Mouse (Mus musculus) E14TG2a.4 (cell line): ENCODE measurements around the gene Zfp691.

ENCODE experiments used
- H3K27me3 ChIP-seq: 2 replicates; pipeline ENCODE4 v1.6.1; 2014; ENCODE audit warnings: low read length, control low read depth; ENCODE audit not compliant: insufficient read depth
- H3K36me3 ChIP-seq: 2 replicates; pipeline ENCODE4 v1.6.1; 2014; ENCODE audit warnings: low read length, control low read depth; ENCODE audit not compliant: insufficient read depth
- H3K4me1 ChIP-seq: replicated peaks from 2 replicates; pipeline ENCODE4 v1.6.1; 2014; ENCODE audit warnings: low read depth, low read length, control low read depth
- H3K4me3 ChIP-seq: replicated peaks from 2 replicates; pipeline ENCODE4 v1.5.1; 2014; ENCODE audit warnings: mild to moderate bottlenecking, low read length
- H3K9me3 ChIP-seq: 2 replicates; pipeline ENCODE4 v1.6.1; 2014; ENCODE audit warnings: low read length, control low read depth
- CTCF ChIP-seq: conservative IDR thresholded peaks from 2 replicates; pipeline ENCODE4 v1.5.1; 2014; ENCODE audit warnings: low read length
- NANOG ChIP-seq: IDR thresholded peaks from 2 replicates; pipeline ENCODE4 v1.6.1; 2014; ENCODE audit warnings: borderline replicate concordance, low read length, mixed read lengths
- POU5F1 ChIP-seq: IDR thresholded peaks from 2 replicates; pipeline ENCODE4 v1.6.1; 2014; ENCODE audit warnings: low read length, borderline replicate concordance

The Zfp691 gene

DNA sequence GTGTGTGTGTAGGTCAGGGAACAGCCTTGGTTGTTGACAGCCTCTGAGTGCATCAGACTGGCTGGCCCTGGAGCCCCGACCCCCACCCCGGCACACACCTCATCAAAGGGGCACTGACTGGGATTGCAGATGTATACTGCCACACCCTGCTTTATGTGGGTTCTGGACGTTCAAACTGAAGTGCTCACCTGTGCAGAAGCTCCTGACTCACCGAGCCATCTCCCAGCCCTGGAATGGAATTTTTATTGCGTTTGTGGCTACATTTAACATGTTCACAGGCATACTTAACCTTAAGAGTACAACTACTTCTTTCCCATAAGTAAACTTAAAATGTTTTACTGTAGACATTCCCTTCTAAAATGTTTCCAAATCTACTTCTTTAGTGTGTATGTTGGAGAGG is 16.1 kb downstream of the Zfp691 start:
- Histone ChIP-seq H3K4me1 (no peaks in the 10 kb centered on the region), H3K36me3 (no peaks in the 10 kb centered on the region), H3K4me3 (no peak overlapping the region), H3K27me3 (peaks cover 2% of the 10 kb centered on the region; the same call in 1 of the 2 replicates), H3K9me3 (no peaks in the 10 kb centered on the region)
- TF ChIP-seq POU5F1 = no peak
- no peak for TF ChIP-seq NANOG
- TF ChIP-seq CTCF = no peak

DNA sequence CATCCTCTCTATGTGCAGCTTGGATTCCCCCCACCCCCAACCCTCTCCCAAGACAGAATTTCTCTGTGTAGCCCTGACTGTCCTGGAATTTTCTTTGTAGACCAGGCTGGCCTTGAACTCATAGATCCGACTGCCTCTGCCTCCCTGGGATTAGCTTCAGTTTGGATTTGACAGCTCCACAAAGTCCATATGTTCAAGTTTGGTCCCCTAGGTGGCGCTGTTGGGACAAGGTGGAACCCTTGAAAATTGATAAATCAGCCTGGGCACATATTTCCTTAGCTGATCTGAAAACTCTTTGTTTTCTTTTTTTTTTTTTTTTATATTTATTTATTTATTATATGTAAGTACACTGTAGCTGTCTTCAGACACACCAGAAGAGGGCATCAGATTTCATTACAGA is 16.8 kb downstream of the Zfp691 start:
- Histone ChIP-seq H3K4me1 (no peaks in the 10 kb centered on the region), H3K4me3 (no peak overlapping the region), H3K27me3 (peaks cover 3% of the 10 kb centered on the region; the same call in 1 of the 2 replicates), H3K36me3 (no peaks in the 10 kb centered on the region), H3K9me3 (no peaks in the 10 kb centered on the region)
- no peak for TF ChIP-seq POU5F1
- peak; percentile 72 for TF ChIP-seq CTCF
- no peak for TF ChIP-seq NANOG

DNA sequence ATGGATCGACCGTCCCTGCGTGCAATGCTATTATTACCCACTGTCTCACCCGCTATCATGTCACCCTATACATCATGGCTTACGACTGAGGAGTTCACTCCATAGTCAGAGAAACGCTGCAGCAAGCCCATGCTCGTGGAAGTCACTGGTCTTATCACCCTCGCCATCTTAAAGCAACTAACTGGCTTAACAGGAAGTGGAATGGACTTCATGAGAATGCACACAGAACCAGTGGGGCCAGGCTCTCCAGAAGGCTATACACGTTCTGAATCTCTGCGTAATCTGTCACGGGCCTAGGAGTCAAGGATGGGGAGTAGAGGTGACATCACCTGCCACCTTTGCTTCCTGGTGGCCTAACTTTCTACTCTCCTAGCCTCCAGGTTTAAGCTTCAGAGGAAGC is 25.3 kb downstream of the Zfp691 start:
- Histone ChIP-seq H3K4me3 (no peak overlapping the region), H3K4me1 (0 out of 2 replicates have a peak, but pooled peaks cover 3% of the 10 kb centered on the region), H3K27me3 (peaks cover 14% of the 10 kb centered on the region), H3K36me3 (no peaks in the 10 kb centered on the region), H3K9me3 (peaks cover 7% of the 10 kb centered on the region)
- TF ChIP-seq CTCF (no peak), NANOG (no peak), POU5F1 (no peak)

DNA sequence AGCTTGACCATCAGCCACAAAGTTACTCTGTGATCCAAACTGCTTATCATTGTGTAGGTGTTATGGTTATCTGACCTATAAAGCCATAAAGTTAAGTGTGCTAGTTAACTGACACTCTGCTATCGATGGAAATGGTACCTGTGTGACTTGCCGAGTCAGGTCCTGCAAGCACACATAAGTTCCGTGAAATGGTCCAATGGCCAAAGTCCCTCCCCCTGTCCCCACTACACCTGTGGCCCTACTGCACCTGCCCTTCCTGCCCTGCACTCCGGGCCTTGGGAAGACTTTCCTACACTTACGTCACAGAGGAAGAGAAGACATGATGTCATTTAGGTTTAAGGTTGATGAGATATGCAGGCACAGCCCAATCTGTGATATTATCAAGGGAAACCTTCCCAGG is 26.6 kb downstream of the Zfp691 start:
- no peak for TF ChIP-seq POU5F1
- TF ChIP-seq NANOG = no peak
- no peak for TF ChIP-seq CTCF
- Histone ChIP-seq H3K36me3 (no peaks in the 10 kb centered on the region), H3K27me3 (peaks cover 11% of the 10 kb centered on the region), H3K9me3 (peaks cover 7% of the 10 kb centered on the region), H3K4me1 (peaks cover 14% of the 10 kb centered on the region), H3K4me3 (no peak overlapping the region)

DNA sequence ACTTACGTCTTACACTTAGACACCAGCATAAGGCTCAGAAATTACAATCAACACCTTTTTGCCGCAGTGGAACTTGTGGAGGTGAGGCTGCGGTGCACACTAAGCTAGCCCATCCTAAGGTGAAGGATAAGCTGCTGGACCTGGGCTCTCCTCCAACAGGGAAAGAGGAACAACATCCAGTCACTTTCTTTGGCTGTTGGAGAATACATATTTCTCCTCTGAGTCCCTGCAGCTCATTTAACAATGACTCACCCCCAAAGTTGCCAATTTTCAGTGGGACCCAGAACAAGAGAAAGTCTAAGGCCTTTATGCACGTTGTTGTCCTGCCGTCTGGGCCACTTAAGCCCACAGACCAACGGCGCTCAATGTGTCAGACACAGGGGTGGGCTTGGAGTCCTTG is 27.2 kb downstream of the Zfp691 start:
- Histone ChIP-seq H3K4me3 (no peak overlapping the region), H3K36me3 (no peaks in the 10 kb centered on the region), H3K9me3 (peaks cover 7% of the 10 kb centered on the region), H3K4me1 (peaks cover 18% of the 10 kb centered on the region), H3K27me3 (peaks cover 11% of the 10 kb centered on the region)
- no peak for TF ChIP-seq CTCF
- TF ChIP-seq POU5F1 = no peak
- TF ChIP-seq NANOG = no peak

DNA sequence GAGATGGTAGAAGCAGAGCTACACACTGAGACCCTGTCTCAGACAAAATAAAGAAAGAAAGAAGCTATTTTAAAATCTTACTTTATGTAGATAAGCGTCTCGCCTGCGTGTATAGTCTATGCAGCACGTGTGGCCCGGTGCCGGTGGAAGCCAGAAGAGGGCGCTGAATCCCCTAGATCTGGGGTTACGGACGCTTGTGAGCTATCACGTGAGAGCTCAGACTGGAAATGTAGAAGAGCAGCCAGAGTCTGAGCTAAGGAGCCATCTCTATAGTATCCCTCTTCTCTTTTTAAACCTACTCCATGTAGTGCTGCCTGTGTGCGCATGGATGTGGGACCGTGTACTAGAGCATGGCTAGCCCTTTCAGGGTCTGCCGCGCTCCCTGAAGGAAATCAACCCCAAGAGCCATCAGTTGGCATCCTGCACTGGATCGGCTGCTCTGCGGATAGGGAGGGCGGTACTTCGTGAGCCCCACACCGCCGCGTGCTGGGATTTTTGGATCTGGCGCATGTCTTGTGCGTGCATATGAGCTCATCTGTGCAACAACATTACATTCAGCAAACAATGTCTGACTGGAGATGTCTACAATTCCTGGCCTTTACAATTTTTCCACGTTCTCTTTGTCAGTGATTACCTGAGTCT is 31.6 kb downstream of the Zfp691 start:
- Histone ChIP-seq H3K9me3 (peaks cover 7% of the 10 kb centered on the region), H3K4me1 (peaks cover 56% of the 10 kb centered on the region), H3K4me3 (peak overlapping the region; percentile 63), H3K36me3 (peaks cover 14% of the 10 kb centered on the region), H3K27me3 (peaks cover 7% of the 10 kb centered on the region)
- TF ChIP-seq CTCF (peak; percentile 68), NANOG (no peak), POU5F1 (no peak)

DNA sequence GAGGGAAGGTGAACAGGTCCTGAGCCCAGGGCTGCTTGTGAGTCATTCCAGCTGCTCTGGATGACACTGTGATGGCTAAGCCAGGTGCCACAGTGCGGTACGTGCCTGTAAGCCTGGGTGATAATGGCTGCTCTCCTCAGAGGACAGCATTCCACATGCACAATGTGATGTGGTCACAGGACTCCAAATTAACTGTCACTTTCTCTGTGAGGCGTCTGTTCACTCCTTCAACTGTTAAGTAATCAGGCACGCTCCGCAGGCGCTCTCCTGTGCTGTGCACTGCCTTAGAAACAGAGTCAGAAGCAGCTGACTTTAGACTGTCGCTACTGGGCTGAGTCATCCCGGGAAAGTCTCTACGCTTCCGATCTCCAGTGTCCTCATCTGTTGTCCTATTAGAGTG is 32.8 kb downstream of the Zfp691 start:
- TF ChIP-seq POU5F1 (no peak), NANOG (no peak), CTCF (no peak)
- peaks cover 26% of the 10 kb centered on the region for H3K36me3 ChIP-seq
- peak overlapping the region; percentile 43 for H3K4me3 ChIP-seq
- H3K27me3 ChIP-seq = peaks cover 7% of the 10 kb centered on the region
- H3K4me1 ChIP-seq = peaks cover 68% of the 10 kb centered on the region
- peaks cover 7% of the 10 kb centered on the region for H3K9me3 ChIP-seq

DNA sequence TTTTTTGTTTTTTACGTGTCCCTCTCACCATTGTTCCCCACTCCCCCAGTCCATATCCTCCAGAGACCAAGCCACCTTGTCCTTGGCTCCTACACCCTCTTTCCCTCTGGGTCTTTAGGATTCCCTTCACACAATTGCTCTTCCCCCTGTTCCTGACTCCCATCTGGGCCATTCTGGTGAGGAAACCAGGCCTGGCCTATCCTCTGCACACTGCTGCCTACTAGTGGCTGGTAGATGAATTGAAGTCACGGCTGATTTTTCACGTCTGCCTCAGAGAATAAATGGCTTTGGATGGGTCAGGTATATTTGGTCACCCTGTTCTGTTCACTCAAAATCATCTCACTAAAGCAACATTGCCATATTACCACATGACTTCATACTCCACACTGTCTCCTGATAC is 33.9 kb downstream of the Zfp691 start:
- Histone ChIP-seq H3K9me3 (peaks cover 7% of the 10 kb centered on the region), H3K36me3 (peaks cover 36% of the 10 kb centered on the region), H3K27me3 (peaks cover 4% of the 10 kb centered on the region), H3K4me1 (peaks cover 78% of the 10 kb centered on the region), H3K4me3 (no peak overlapping the region)
- TF ChIP-seq CTCF = peak; percentile 100
- TF ChIP-seq NANOG = no peak

DNA sequence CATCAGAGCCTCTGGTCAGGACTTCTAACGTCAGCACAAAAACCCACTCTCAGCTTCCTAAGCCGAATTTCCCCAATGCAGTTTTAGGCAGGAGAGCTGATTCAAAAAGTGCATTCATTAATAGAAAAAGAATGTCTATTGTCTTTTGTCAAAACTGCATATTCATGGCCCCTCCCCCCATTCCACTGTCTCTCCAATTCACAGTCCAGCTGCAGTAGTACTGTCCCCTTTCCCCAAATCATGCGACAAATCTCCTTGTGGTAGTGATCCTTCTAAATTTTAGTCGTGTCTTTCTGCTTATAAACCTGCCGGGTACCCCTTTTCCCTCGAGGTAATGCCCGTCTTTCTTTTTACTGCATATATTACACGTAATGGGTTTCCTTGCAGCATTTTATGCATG is 35.2 kb downstream of the Zfp691 start:
- H3K9me3 ChIP-seq = no peaks in the 10 kb centered on the region
- H3K36me3 ChIP-seq = peaks cover 50% of the 10 kb centered on the region
- H3K4me1 ChIP-seq = peaks cover 92% of the 10 kb centered on the region
- TF ChIP-seq POU5F1 (no peak), NANOG (no peak)
- H3K4me3 ChIP-seq = no peak overlapping the region
- H3K27me3 ChIP-seq = no peaks in the 10 kb centered on the region
